Mouse (Mus musculus) C2C12 (cell line): Measurements from ENCODE around the gene Prdm10. TPM values are rescaled to one million over a fixed set of nuclear protein-coding genes. Genes with fewer than 3 reads are reported as not detected.
A peak's percentile ranks its signal among the peaks of the same experiment; 100 is the strongest.

Experiments
- H3K27me3 ChIP-seq: one replicate; pipeline ENCODE4 v1.6.1; 2011; ENCODE audit not compliant: control insufficient read depth, insufficient read depth, insufficient read length
- H3K36me3 ChIP-seq: one replicate; pipeline ENCODE4 v1.6.1; 2011; ENCODE audit not compliant: control insufficient read depth, insufficient read depth
- H3K4me3 ChIP-seq: one replicate; pipeline ENCODE4 v1.5.1; 2011; ENCODE audit warnings: mild to moderate bottlenecking, control low read depth; ENCODE audit not compliant: poor library complexity, insufficient read depth, severe bottlenecking
- H3K79me2 ChIP-seq: one replicate; pipeline ENCODE4 v1.6.1; 2011; ENCODE audit not compliant: control insufficient read depth, insufficient read depth
- H3K79me3 ChIP-seq: one replicate; pipeline ENCODE4 v1.6.1; 2011; ENCODE audit warnings: low read depth, control low read depth
- H3ac ChIP-seq: one replicate; pipeline ENCODE3; 2011; ENCODE audit warnings: low read depth; ENCODE audit not compliant: control insufficient read depth, insufficient read length
- CEBPB ChIP-seq: IDR thresholded peaks from one replicate; pipeline ENCODE4 v1.6.1; 2011; ENCODE audit warnings: low read depth, mild to moderate bottlenecking, control low read depth, moderate library complexity
- CTCF ChIP-seq: IDR thresholded peaks from one replicate; pipeline ENCODE4 v1.5.1; 2011; ENCODE audit not compliant: control insufficient read depth, insufficient read depth, insufficient read length
- FOSL1 ChIP-seq: IDR thresholded peaks from one replicate; pipeline ENCODE4 v1.8.0; 2011; ENCODE audit warnings: mild to moderate bottlenecking, low read length; ENCODE audit not compliant: poor library complexity, insufficient read depth, severe bottlenecking
- MAX ChIP-seq: IDR thresholded peaks from one replicate; pipeline ENCODE4 v1.6.1; 2011; ENCODE audit warnings: mild to moderate bottlenecking, control low read depth
- MYOD1 ChIP-seq: IDR thresholded peaks from one replicate; pipeline ENCODE4 v1.6.1; 2011; ENCODE audit warnings: low read depth; ENCODE audit not compliant: control insufficient read depth, insufficient read length
- MYOG ChIP-seq: IDR thresholded peaks from one replicate; pipeline ENCODE4 v1.6.1; 2011; ENCODE audit not compliant: control insufficient read depth, insufficient read length; ENCODE audit errors: extremely low read depth
- USF1 ChIP-seq: IDR thresholded peaks from one replicate; pipeline ENCODE4 v1.6.1; 2011; ENCODE audit warnings: low read depth, mild to moderate bottlenecking, control low read depth, moderate library complexity
- polyA plus RNA-seq: library from polyadenylated mRNA; unstranded; fragments of >200 nt; fragmentation: generic; extraction: Trizol; gene quantifications from one replicate; pipeline ENCODE4 v1.2.1, GENCODE M21; 2012; ENCODE audit warnings: missing spikeins

Prdm10 gene
- polyA plus RNA-seq, 1 experiment = 2.5 TPM

DNA sequence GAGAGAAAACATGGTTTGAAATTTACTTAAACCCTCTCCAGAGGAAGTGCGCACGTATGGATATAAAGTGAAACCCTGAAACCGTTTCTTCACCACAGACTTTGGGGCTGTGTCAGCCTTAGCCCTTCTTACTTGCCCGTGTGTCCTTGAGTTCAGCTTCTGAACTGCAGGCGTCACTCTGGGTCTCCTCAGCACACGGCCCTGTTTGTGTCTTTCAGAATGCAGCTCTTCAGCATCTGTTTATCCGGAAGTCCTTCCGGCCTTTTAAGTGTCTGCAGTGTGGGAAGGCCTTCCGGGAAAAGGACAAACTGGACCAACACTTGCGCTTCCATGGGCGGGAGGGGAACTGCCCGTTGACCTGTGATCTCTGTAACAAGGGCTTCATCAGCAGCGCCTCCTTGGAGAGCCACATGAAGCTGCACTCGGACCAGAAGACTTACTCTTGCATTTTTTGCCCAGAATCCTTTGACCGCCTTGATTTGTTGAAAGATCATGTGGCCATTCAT is 66.3 kb downstream of the Prdm10 start:
- peaks cover 5% of the 10 kb centered on the region for H3K36me3 ChIP-seq
- H3ac ChIP-seq = no peak overlapping the region
- no peaks in the 10 kb centered on the region for H3K79me2 ChIP-seq
- no peaks in the 10 kb centered on the region for H3K27me3 ChIP-seq
- H3K79me3 ChIP-seq = no peaks in the 10 kb centered on the region
- TF ChIP-seq MYOG (no peak), CEBPB (no peak), USF1 (no peak), CTCF (no peak), MYOD1 (no peak), MAX (no peak), FOSL1 (no peak)
- H3K4me3 ChIP-seq = no peak overlapping the region

DNA sequence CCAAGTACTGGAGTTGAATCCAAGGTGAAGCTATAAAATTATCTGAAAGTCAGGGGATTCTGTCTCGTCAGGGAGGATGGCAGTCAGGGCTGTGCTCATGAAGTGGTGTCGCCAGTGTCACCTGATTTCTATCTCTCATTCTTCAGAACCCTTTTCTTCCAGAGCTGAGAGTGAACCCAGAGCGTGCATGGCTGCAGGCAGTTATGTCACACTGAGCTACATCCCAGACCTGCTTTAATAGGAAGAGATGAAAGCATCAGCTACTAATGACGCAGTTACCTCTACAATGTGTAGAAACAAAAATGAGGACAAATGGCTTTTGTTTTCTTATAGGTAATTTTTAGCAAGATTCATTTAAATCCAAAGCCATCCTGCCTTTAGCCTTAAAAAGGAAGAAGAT is 68.1 kb downstream of the Prdm10 start:
- Histone ChIP-seq H3K79me2 (no peaks in the 10 kb centered on the region), H3K27me3 (no peaks in the 10 kb centered on the region), H3K4me3 (no peak overlapping the region), H3K36me3 (peaks cover 5% of the 10 kb centered on the region), H3K79me3 (no peaks in the 10 kb centered on the region), H3ac (no peak overlapping the region)
- no peak for TF ChIP-seq MYOD1
- no peak for TF ChIP-seq USF1
- TF ChIP-seq CEBPB = no peak
- no peak for TF ChIP-seq MYOG
- no peak for TF ChIP-seq CTCF
- TF ChIP-seq MAX = no peak
- no peak for TF ChIP-seq FOSL1

DNA sequence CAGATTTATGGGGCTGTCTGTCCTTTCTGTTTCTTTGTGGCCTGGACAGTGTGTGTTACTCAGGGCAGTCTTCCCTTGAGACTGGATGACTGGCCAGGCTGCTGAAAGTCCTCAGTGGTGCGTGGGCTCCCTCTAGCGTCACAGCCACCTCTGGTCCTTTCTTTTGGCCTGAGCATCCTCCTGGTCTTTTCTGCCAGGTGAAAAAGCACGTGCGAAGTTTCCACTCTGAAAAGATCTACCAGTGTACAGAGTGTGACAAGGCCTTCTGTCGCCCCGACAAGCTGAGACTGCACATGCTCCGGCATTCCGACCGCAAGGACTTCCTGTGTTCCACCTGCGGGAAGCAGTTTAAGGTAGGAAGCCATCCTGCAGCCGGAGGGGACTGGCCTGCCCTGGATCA is 68.6 kb downstream of the Prdm10 start:
- peaks cover 5% of the 10 kb centered on the region for H3K36me3 ChIP-seq
- H3K79me3 ChIP-seq = no peaks in the 10 kb centered on the region
- H3ac ChIP-seq = no peak overlapping the region
- H3K27me3 ChIP-seq = no peaks in the 10 kb centered on the region
- H3K4me3 ChIP-seq = no peak overlapping the region
- TF ChIP-seq MYOD1 = no peak
- TF ChIP-seq CTCF = peak; percentile 86
- H3K79me2 ChIP-seq = no peaks in the 10 kb centered on the region

DNA sequence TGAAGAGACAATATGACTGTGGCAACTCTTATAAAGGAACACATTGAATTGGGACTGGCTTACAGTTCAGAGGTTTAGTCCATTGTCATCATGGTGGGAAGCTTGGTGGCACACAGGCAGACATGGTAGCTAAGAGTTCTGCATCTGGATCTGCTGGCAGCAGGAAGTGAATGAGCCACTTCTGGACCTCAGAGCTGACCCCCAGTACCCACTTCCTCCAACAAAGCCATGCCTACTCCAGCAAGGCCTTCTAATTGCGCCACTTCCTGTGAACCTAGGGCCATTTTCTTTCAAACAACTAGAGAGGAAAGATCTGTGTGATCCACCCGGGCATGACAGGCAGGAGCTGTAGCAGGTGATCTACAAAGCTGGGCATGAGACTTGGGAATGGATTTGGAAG is 72.4 kb downstream of the Prdm10 start:
- Histone ChIP-seq H3K79me2 (no peaks in the 10 kb centered on the region), H3K4me3 (no peak overlapping the region), H3K27me3 (no peaks in the 10 kb centered on the region), H3ac (no peak overlapping the region), H3K36me3 (peaks cover 2% of the 10 kb centered on the region), H3K79me3 (no peaks in the 10 kb centered on the region)
- TF ChIP-seq FOSL1 (no peak), MAX (no peak), MYOD1 (no peak), CTCF (no peak), MYOG (no peak), CEBPB (no peak)

DNA sequence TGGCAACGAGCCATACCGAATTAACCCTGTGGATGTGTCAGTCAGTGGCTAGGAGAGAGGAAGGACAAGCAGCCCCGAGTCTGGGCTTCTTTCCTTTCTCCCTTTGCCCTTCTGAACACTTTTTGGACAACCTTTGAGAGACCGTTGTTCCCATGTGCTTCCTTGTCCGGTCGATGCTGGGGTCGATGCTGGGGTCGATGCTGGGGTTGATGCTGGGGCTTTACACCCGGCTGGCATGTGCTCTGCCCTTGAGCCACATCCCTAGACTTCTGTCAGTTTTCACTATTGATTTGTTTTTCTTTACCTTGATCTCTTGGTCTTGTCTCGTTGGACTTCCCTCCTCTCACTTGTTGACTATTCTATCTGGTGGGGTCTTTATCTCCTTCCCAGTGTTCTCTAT is 73.2 kb downstream of the Prdm10 start:
- H3K4me3 ChIP-seq = no peak overlapping the region
- H3K79me3 ChIP-seq = no peaks in the 10 kb centered on the region
- H3K27me3 ChIP-seq = no peaks in the 10 kb centered on the region
- H3ac ChIP-seq = no peak overlapping the region
- no peaks in the 10 kb centered on the region for H3K79me2 ChIP-seq
- TF ChIP-seq USF1 (no peak), MAX (no peak), MYOG (no peak), CTCF (no peak), FOSL1 (no peak), CEBPB (no peak), MYOD1 (no peak)
- H3K36me3 ChIP-seq = peaks cover under 1% of the 10 kb centered on the region

DNA sequence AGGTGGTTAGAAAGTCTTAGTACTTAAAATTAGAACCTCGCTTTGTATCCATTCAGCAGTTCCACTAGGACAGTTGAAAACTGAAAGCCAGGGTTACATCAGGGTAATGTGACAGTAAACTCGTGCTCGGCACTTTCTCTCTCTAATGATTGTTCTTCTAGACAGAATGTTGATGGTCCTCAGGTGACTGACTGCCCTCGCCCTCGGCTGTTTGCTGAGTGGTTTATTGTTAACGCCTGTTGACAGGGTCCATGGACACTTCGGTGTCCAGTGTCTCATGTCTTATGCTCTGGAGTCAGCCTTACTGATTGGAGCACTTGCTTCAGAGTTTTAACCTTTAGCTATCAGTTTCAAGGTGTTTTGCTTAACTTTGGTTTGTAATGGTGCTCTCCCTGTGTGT is 73.7 kb downstream of the Prdm10 start:
- peaks cover 6% of the 10 kb centered on the region for H3K36me3 ChIP-seq
- H3K79me3 ChIP-seq = no peaks in the 10 kb centered on the region
- H3K79me2 ChIP-seq = no peaks in the 10 kb centered on the region
- H3K27me3 ChIP-seq = no peaks in the 10 kb centered on the region
- no peak overlapping the region for H3ac ChIP-seq
- no peak overlapping the region for H3K4me3 ChIP-seq
- no peak for TF ChIP-seq CEBPB
- TF ChIP-seq FOSL1 = no peak
- TF ChIP-seq USF1 = no peak
- TF ChIP-seq MAX = no peak
- no peak for TF ChIP-seq MYOD1
- no peak for TF ChIP-seq MYOG
- no peak for TF ChIP-seq CTCF
